Mouse (Mus musculus): ENCODE measurements at regions not wholly inside any gene's neighbourhood (a gene's known extent, or its start where the extent isn't known, plus 50 kb on each side); places are given as distances from the start of the nearest gene placed in this dataset.

GRCm38 (mm10) chr8:15734461-15734860, 688.6 kb upstream of the BB014433 start:
- 59% methylated on average over 2 of the region's 2 CpGs for WGBS
- no peaks in the 10 kb centered on the region for H3K27me3 ChIP-seq (replicated peaks; ENCODE audit: low read depth, poor library complexity, severe bottlenecking)
- no peaks in the 10 kb centered on the region for H3K9me3 ChIP-seq
- H3K4me3 ChIP-seq = no peak overlapping the region
- H3K4me1 ChIP-seq = no peaks in the 10 kb centered on the region
- no peak overlapping the region for H3K27ac ChIP-seq (replicated peaks)
- DNase-seq (ENCODE audit: low spot score) = no peak
- H3K36me3 ChIP-seq (replicated peaks) = no peaks in the 10 kb centered on the region

- Histone ChIP-seq H3K27me3 (replicated peaks; ENCODE audit: low read depth, poor library complexity, severe bottlenecking) (no peaks in the 10 kb centered on the region), H3K27ac (replicated peaks) (no peak overlapping the region)
- WGBS = 91% methylated on average over 2 of the region's 2 CpGs
These were observed 685.4 kb upstream of the BB014433 start for GRCm38 (mm10) chr8:15731324-15731723.

GRCm38 (mm10) chr8:15729075-15729474, 683.2 kb upstream of the BB014433 start:
- Histone ChIP-seq H3K36me3 (replicated peaks) (no peaks in the 10 kb centered on the region), H3K4me1 (no peaks in the 10 kb centered on the region), H3K9me3 (no peaks in the 10 kb centered on the region), H3K4me3 (no peak overlapping the region), H3K27me3 (replicated peaks; ENCODE audit: low read depth, poor library complexity, severe bottlenecking) (no peaks in the 10 kb centered on the region), H3K27ac (replicated peaks) (no peak overlapping the region)
- DNase-seq (ENCODE audit: low spot score) = peak; percentile 40
- 8% methylated on average over 1 of the region's 1 CpGs for WGBS

More at GRCm38 (mm10) chr8:15731324-15731723, 685.4 kb upstream of the BB014433 start:
- Histone ChIP-seq H3K36me3 (replicated peaks) (no peaks in the 10 kb centered on the region), H3K4me3 (no peak overlapping the region), H3K4me1 (no peaks in the 10 kb centered on the region), H3K9me3 (no peaks in the 10 kb centered on the region)
- DNase-seq (ENCODE audit: low spot score) = no peak

DNA sequence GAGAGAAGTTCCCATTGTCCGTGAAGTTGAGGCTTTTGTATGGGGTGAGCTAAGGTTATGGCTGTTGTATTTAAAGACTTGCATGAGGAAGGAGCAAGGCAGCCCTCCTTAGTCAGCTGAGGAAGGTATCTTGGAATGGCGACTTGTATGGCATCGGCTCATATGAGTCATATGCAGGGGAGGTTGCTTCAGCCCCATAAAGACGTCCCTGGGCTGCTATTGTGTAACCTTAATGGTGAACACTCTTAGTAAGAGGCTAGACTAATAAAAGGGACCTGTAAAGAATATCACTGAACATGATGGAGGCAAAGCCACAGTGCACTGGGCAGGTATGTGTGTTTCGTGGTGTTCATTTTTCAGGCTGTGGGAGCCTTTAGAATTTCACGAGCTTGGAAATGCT, 680.4 kb upstream of the BB014433 start:
- Histone ChIP-seq H3K27ac (replicated peaks) (no peak overlapping the region), H3K4me1 (no peaks in the 10 kb centered on the region), H3K27me3 (replicated peaks; ENCODE audit: low read depth, poor library complexity, severe bottlenecking) (no peaks in the 10 kb centered on the region), H3K4me3 (no peak overlapping the region), H3K9me3 (no peaks in the 10 kb centered on the region), H3K36me3 (replicated peaks) (no peaks in the 10 kb centered on the region)
- no peak for DNase-seq (ENCODE audit: low spot score)
- WGBS = 89% methylated on average over 6 of the region's 6 CpGs

Measured in embryonic facial prominence, embryonic 10.5 days (tissue).